Mouse (Mus musculus): ENCODE measurements at regions not wholly inside any gene's neighbourhood (a gene's known extent, or its start where the extent isn't known, plus 50 kb on each side); places are given as distances from the start of the nearest gene placed in this dataset.

- no peak for ATAC-seq (ENCODE audit: insufficient number of reproducible peaks, insufficient read depth, low FRiP score, low read depth)
- Histone ChIP-seq H3K27me3 (ENCODE audit: control insufficient read depth, insufficient read depth, low read length) (no peaks in the 10 kb centered on the region), H3K4me2 (ENCODE audit: low read length) (no peak overlapping the region)
Observed at GRCm38 (mm10) chr9:115526322-115526721, 216.1 kb upstream of the Stt3b start.

GRCm38 (mm10) chr9:115526981-115527380, 216.8 kb upstream of the Stt3b start:
- Histone ChIP-seq H3K4me2 (ENCODE audit: low read length) (no peak overlapping the region), H3K9me3 (ENCODE audit: control insufficient read depth, low read length) (no peaks in the 10 kb centered on the region), H3K9ac (ENCODE audit: low read length) (no peak overlapping the region), H3K27ac (replicated peaks in 1 of 2; ENCODE audit: control insufficient read depth in 1 of 2, insufficient read depth in 1 of 2, low read depth in 2 of 2, low read length in 2 of 2) (no peak overlapping the region), H3K27me3 (ENCODE audit: control insufficient read depth, insufficient read depth, low read length) (no peaks in the 10 kb centered on the region), H3K4me3 (ENCODE audit: control insufficient read depth in 1 of 2, insufficient read depth in 1 of 2, low read depth in 1 of 2, low read length in 2 of 2) (no peak overlapping the region), H3K36me3 (ENCODE audit: control insufficient read depth, insufficient read depth, low read length) (no peaks in the 10 kb centered on the region), H3K4me1 (ENCODE audit: control insufficient read depth in 2 of 2, insufficient read depth in 2 of 2, low read length in 2 of 2) (no peaks in the 10 kb centered on the region)
- 83% methylated on average over 6 of the region's 6 CpGs for WGBS
- no peak for ATAC-seq (ENCODE audit: insufficient number of reproducible peaks, insufficient read depth, low FRiP score, low read depth)

More at GRCm38 (mm10) chr9:115526322-115526721, 216.1 kb upstream of the Stt3b start:
- no peak overlapping the region for H3K4me3 ChIP-seq (ENCODE audit: control insufficient read depth in 1 of 2, insufficient read depth in 1 of 2, low read depth in 1 of 2, low read length in 2 of 2)
- no peaks in the 10 kb centered on the region for H3K9me3 ChIP-seq (ENCODE audit: control insufficient read depth, low read length)
- H3K9ac ChIP-seq (ENCODE audit: low read length): no peak overlapping the region
- 76% methylated on average over 4 of the region's 4 CpGs for WGBS
- H3K36me3 ChIP-seq (ENCODE audit: control insufficient read depth, insufficient read depth, low read length): no peaks in the 10 kb centered on the region
- H3K27ac ChIP-seq (replicated peaks in 1 of 2; ENCODE audit: control insufficient read depth in 1 of 2, insufficient read depth in 1 of 2, low read depth in 2 of 2, low read length in 2 of 2): no peak overlapping the region
- no peaks in the 10 kb centered on the region for H3K4me1 ChIP-seq (ENCODE audit: control insufficient read depth in 2 of 2, insufficient read depth in 2 of 2, low read length in 2 of 2)

DNA sequence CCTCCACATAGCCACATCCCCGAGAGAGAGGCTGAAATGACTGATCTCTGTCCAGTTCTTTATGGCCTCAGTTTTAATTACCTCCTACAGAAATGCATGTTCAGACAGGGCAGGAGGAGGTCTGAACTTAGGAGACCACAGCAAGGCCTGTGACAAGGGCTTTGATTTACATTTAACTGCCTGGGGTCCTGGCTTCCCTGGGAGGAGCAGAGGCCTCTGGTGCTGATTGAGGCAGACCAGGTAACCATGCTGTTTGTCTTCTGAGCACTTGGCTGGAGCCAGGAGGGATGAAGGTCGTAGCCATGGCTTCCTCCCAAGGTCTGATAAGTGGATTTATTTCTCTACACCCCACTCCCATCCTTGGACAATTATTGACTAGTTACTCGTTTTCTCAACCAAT, 224.0 kb upstream of the Stt3b start:
- Histone ChIP-seq H3K4me1 (ENCODE audit: control insufficient read depth in 2 of 2, insufficient read depth in 2 of 2, low read length in 2 of 2) (no peaks in the 10 kb centered on the region), H3K27ac (replicated peaks in 1 of 2; ENCODE audit: control insufficient read depth in 1 of 2, insufficient read depth in 1 of 2, low read depth in 2 of 2, low read length in 2 of 2) (no peak overlapping the region), H3K4me3 (ENCODE audit: control insufficient read depth in 1 of 2, insufficient read depth in 1 of 2, low read depth in 1 of 2, low read length in 2 of 2) (no peak overlapping the region), H3K9ac (ENCODE audit: low read length) (no peak overlapping the region), H3K36me3 (ENCODE audit: control insufficient read depth, insufficient read depth, low read length) (no peaks in the 10 kb centered on the region), H3K4me2 (ENCODE audit: low read length) (no peak overlapping the region), H3K9me3 (ENCODE audit: control insufficient read depth, low read length) (no peaks in the 10 kb centered on the region), H3K27me3 (ENCODE audit: control insufficient read depth, insufficient read depth, low read length) (no peaks in the 10 kb centered on the region)
- ATAC-seq (ENCODE audit: insufficient number of reproducible peaks, insufficient read depth, low FRiP score, low read depth): no peak
- 52% methylated on average over 3 of the region's 3 CpGs for WGBS

DNA sequence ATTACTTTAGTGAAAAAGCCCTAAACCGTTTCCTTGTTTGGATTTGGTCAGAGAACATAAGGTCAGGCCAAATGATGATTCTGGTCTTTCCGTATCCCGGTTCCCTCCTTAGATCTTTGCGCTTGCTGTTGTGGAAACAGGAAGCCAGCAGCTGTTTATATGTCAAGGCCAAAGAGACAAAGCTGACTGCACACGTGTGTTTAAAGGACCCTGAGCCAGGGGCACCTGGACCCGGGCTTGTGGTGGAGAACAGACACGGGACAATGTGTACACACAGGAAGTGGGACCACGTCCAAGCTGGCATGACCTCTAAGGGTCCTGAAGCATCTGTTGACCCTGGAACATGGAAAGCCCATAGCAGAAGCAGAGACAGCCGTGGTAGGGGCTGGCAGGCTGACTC, 233.4 kb upstream of the Stt3b start:
- WGBS: 63% methylated on average over 9 of the region's 9 CpGs
- 0 out of 2 replicates have a peak, but pooled peaks cover 6% of the 10 kb centered on the region for H3K9me3 ChIP-seq (ENCODE audit: control insufficient read depth, low read length)
- H3K27me3 ChIP-seq (ENCODE audit: control insufficient read depth, insufficient read depth, low read length): no peaks in the 10 kb centered on the region
- peaks cover 5 to 10% of the 10 kb centered on the region in 2 experiments; a peak in 3 of 4 replicates for H3K4me1 ChIP-seq (ENCODE audit: control insufficient read depth in 2 of 2, insufficient read depth in 2 of 2, low read length in 2 of 2)
- no peaks in the 10 kb centered on the region for H3K36me3 ChIP-seq (ENCODE audit: control insufficient read depth, insufficient read depth, low read length)
- no peak overlapping the region for H3K4me3 ChIP-seq (ENCODE audit: control insufficient read depth in 1 of 2, insufficient read depth in 1 of 2, low read depth in 1 of 2, low read length in 2 of 2)
- H3K4me2 ChIP-seq (ENCODE audit: low read length): no peak overlapping the region
- H3K9ac ChIP-seq (ENCODE audit: low read length): no peak overlapping the region
- no peak overlapping the region for H3K27ac ChIP-seq (replicated peaks in 1 of 2; ENCODE audit: control insufficient read depth in 1 of 2, insufficient read depth in 1 of 2, low read depth in 2 of 2, low read length in 2 of 2)
- no peak; the same call in 1 of the 2 replicates for ATAC-seq (ENCODE audit: insufficient number of reproducible peaks, insufficient read depth, low FRiP score, low read depth)

GRCm38 (mm10) chr9:115545178-115545577, 235.0 kb upstream of the Stt3b start:
- H3K9me3 ChIP-seq (ENCODE audit: control insufficient read depth, low read length): 0 out of 2 replicates have a peak, but pooled peaks cover 3% of the 10 kb centered on the region

GRCm38 (mm10) chr9:115545792-115546191, 235.6 kb upstream of the Stt3b start:
- Histone ChIP-seq H3K27me3 (ENCODE audit: control insufficient read depth, insufficient read depth, low read length) (no peaks in the 10 kb centered on the region), H3K27ac (replicated peaks in 1 of 2; ENCODE audit: control insufficient read depth in 1 of 2, insufficient read depth in 1 of 2, low read depth in 2 of 2, low read length in 2 of 2) (no peak overlapping the region), H3K4me3 (ENCODE audit: control insufficient read depth in 1 of 2, insufficient read depth in 1 of 2, low read depth in 1 of 2, low read length in 2 of 2) (no peak overlapping the region), H3K36me3 (ENCODE audit: control insufficient read depth, insufficient read depth, low read length) (no peaks in the 10 kb centered on the region), H3K4me1 (ENCODE audit: control insufficient read depth in 2 of 2, insufficient read depth in 2 of 2, low read length in 2 of 2) (peaks cover 6 to 10% of the 10 kb centered on the region in 2 experiments; a peak in 3 of 4 replicates), H3K9me3 (ENCODE audit: control insufficient read depth, low read length) (no peaks in the 10 kb centered on the region), H3K4me2 (ENCODE audit: low read length) (no peak overlapping the region), H3K9ac (ENCODE audit: low read length) (no peak overlapping the region)
- 69% methylated on average over 2 of the region's 2 CpGs for WGBS
- no peak for ATAC-seq (ENCODE audit: insufficient number of reproducible peaks, insufficient read depth, low FRiP score, low read depth)

More at GRCm38 (mm10) chr9:115545178-115545577, 235.0 kb upstream of the Stt3b start:
- Histone ChIP-seq H3K27me3 (ENCODE audit: control insufficient read depth, insufficient read depth, low read length) (no peaks in the 10 kb centered on the region), H3K4me1 (ENCODE audit: control insufficient read depth in 2 of 2, insufficient read depth in 2 of 2, low read length in 2 of 2) (peaks cover 6 to 10% of the 10 kb centered on the region in 2 experiments; a peak in 3 of 4 replicates), H3K4me3 (ENCODE audit: control insufficient read depth in 1 of 2, insufficient read depth in 1 of 2, low read depth in 1 of 2, low read length in 2 of 2) (no peak overlapping the region), H3K27ac (replicated peaks in 1 of 2; ENCODE audit: control insufficient read depth in 1 of 2, insufficient read depth in 1 of 2, low read depth in 2 of 2, low read length in 2 of 2) (no peak overlapping the region), H3K36me3 (ENCODE audit: control insufficient read depth, insufficient read depth, low read length) (no peaks in the 10 kb centered on the region), H3K4me2 (ENCODE audit: low read length) (no peak overlapping the region), H3K9ac (ENCODE audit: low read length) (no peak overlapping the region)
- 85% methylated on average over 4 of the region's 4 CpGs for whole genome bisulfite sequencing
- no peak for ATAC-seq (ENCODE audit: insufficient number of reproducible peaks, insufficient read depth, low FRiP score, low read depth)

DNA sequence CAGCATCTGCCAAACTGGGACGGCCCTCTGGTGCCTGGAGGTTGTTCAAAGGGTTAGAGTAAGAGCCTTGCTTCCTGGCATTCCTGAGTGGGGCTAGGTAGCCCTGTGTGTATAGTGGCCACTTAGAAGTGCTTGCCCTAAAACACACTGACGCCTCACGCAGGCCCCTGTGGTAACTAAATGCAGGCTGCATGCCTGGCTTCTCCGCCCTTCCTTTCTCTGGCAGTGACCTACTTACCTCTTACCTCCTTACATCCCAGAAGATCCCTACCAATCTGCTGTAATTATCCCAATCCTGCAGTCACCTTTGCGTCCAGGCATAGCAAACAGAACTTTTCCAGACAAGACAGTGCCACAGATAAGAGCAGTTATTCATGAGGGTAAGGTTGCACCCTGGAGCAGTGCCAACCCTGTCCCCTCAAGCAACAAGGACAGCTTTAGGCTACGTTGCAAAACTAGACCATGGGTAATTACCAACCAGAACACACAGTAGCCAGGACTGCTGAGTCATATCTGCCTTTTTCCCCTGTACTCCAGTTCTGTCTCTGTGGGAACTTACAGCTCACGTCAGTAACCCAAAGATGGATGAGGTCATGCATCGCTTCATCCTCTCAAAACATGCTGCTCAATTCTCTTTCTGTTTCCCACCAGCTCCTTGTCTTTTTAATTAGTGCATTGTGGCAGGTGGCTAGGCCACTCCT, 237.6 kb upstream of the Stt3b start:
- H3K4me3 ChIP-seq (ENCODE audit: control insufficient read depth in 1 of 2, insufficient read depth in 1 of 2, low read depth in 1 of 2, low read length in 2 of 2): no peak overlapping the region
- no peak for ATAC-seq (ENCODE audit: insufficient number of reproducible peaks, insufficient read depth, low FRiP score, low read depth)
- WGBS: 40% methylated on average over 8 of the region's 8 CpGs
- H3K9me3 ChIP-seq (ENCODE audit: control insufficient read depth, low read length): no peaks in the 10 kb centered on the region
- no peak overlapping the region for H3K27ac ChIP-seq (replicated peaks in 1 of 2; ENCODE audit: control insufficient read depth in 1 of 2, insufficient read depth in 1 of 2, low read depth in 2 of 2, low read length in 2 of 2)
- H3K4me2 ChIP-seq (ENCODE audit: low read length): no peak overlapping the region
- H3K27me3 ChIP-seq (ENCODE audit: control insufficient read depth, insufficient read depth, low read length): no peaks in the 10 kb centered on the region
- H3K4me1 ChIP-seq (ENCODE audit: control insufficient read depth in 2 of 2, insufficient read depth in 2 of 2, low read length in 2 of 2): peaks cover 6 to 10% of the 10 kb centered on the region in 2 experiments; a peak in 3 of 4 replicates
- H3K9ac ChIP-seq (ENCODE audit: low read length): no peak overlapping the region
- H3K36me3 ChIP-seq (ENCODE audit: control insufficient read depth, insufficient read depth, low read length): no peaks in the 10 kb centered on the region

Measured in heart, embryonic 14.5 days (tissue).